Mouse (Mus musculus): Measurements from ENCODE around the gene Pilrb2. TPM values are rescaled to one million over a fixed set of nuclear protein-coding genes. Genes with fewer than 3 reads are reported as not detected.

Gene Pilrb2
- polyA plus RNA-seq (2012; rRNA removed), result 1.2 and 2.3 TPM in 2 replicates

DNA sequence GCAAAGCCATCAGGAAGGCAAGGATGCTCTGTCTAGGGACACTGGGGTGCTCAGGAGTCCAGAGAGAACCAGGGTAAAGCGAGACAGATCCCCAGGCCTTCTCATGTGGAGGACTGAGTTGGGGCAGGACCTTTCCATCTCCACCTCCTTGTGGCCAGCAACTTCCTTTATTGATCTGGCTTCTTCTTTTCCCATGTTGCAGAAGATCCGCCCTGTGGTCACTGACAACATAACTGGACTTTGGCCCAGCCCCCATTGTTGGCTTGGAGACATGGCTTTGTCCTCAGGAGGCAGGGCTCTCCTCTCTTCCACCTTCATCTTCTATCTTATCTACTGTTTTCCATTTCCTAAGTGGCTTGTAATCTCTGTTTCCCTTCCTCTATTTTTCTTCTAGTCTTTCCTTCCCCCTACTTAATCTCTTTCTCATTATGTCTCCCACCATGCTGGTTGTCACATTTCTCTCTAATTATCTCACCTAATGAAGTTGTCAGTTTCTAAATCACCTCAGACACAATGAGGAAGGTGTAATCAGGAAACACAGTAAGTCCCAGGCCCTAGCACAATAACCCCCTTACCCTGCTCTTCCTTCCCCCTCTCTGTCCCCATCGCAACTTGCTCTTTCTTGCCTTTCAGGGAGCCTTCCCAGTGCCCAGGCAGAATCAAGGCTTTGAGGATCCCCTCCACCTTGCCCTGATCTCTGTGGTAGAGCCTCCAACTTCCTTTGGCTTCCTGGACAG, at the start of gene Pilrb2:
Gene Pilrb2 (minus strand): TSS at position 172 of the 737 bp plus-strand sequence.

DNA sequence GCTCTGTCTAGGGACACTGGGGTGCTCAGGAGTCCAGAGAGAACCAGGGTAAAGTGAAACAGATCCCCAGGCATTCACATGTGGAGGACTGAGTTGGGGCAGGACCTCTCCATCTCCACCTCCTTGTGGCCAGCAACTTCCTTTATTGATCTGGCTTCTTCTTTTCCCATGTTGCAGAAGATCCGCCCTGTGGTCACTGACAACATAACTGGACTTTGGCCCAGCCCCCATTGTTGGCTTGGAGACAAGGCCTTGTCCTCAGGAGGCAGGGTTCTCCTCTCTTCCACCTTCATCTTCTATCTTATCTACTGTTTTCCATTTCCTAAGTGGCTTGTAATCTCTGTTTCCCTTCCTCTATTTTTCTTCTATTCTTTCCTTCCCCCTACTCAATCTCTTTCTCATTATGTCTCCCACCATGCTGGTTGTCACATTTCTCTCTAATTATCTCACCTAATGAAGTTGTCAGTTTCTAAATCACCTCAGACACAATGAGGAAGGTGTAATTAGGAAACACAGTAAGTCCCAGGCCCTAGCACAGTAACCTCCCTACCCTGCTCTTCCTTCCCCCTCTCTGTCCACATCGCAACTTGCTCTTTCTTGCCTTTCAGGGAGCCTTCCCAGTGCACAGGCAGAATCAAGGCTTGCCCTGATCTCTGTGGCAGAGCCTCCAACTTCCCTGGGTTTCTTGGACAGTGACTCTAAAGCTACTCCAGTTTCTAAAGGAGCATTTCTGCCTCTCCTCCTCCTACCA, 13.5 kb downstream of the Pilrb2 start, which contains the start of gene Pilrb1:
Gene Pilrb1 (minus strand): TSS at position 147 of the 751 bp plus-strand sequence.

DNA sequence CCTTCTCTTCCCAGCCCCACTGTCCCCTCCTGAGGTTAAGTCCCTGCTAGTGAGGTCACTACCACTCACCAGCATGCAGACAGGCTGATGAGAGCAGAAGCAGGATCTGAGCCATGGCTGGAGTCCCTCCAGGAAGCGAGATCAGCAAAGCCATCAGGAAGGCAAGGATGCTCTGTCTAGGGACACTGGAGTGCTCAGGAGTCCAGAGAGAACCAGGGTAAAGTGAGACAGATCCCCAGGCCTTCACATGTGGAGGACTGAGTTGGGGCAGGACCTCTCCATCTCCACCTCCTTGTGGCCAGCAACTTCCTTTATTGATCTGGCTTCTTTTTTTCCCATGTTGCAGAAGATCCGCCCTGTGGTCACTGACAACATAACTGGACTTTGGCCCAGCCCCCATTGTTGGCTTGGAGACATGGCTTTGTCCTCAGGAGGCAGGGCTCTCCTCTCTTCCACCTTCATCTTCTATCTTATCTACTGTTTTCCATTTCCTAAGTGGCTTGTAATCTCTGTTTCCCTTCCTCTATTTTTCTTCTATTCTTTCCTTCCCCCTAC, 35.6 kb downstream of the Pilrb2 start, which contains the start of gene Pilra:
Gene Pilra (minus strand): TSS at position 316 of the 555 bp plus-strand sequence.

Other genes starting within 250 kb of the Pilrb2 start
- 0.01 and 0.02 TPM in 2 replicates for gene Fbxo24, start 242.8 kb downstream of the Pilrb2 start, polyA plus RNA-seq (2012; rRNA removed)
- gene Lrch4, start 242.7 kb downstream of the Pilrb2 start, polyA plus RNA-seq (2012; rRNA removed), result 10.5 and 14.1 TPM in 2 replicates
- gene Gm20605, start 242.6 kb downstream of the Pilrb2 start, polyA plus RNA-seq (2012; rRNA removed), result 5.4 and 5.8 TPM in 2 replicates
- 12.0 and 14.2 TPM in 2 replicates for gene Sap25, start 230.5 kb downstream of the Pilrb2 start, polyA plus RNA-seq (2012; rRNA removed)
- 0.01 TPM in 1 of 2 replicates, not detected in the other for gene Irs3, start 226.1 kb downstream of the Pilrb2 start, polyA plus RNA-seq (2012; rRNA removed)
- 18.0 and 21.6 TPM in 2 replicates for gene Agfg2, start 187.1 kb downstream of the Pilrb2 start, polyA plus RNA-seq (2012; rRNA removed)
- 0.68 and 0.90 TPM in 2 replicates for gene Nyap1, start 130.2 kb downstream of the Pilrb2 start, polyA plus RNA-seq (2012; rRNA removed)
- 17.5 and 22.9 TPM in 2 replicates for gene Tsc22d4, start 126.1 kb downstream of the Pilrb2 start, polyA plus RNA-seq (2012; rRNA removed)
- gene Ppp1r35, start 93.0 kb downstream of the Pilrb2 start, polyA plus RNA-seq (2012; rRNA removed), result 19.0 and 23.1 TPM in 2 replicates
- 12.9 and 13.7 TPM in 2 replicates for gene Mepce, start 84.2 kb downstream of the Pilrb2 start, polyA plus RNA-seq (2012; rRNA removed)
- 3.0 and 3.4 TPM in 2 replicates for gene Zcwpw1, start 84.0 kb downstream of the Pilrb2 start, polyA plus RNA-seq (2012; rRNA removed)
- gene Pilra, start 35.5 kb downstream of the Pilrb2 start, polyA plus RNA-seq (2012; rRNA removed), result 1.1 and 1.7 TPM in 2 replicates
- 2.3 and 3.3 TPM in 2 replicates for gene Pilrb1, start 13.7 kb downstream of the Pilrb2 start, polyA plus RNA-seq (2012; rRNA removed)
- 0.98 and 1.0 TPM in 2 replicates for gene Cyp3a13, start 49.8 kb upstream of the Pilrb2 start, polyA plus RNA-seq (2012; rRNA removed)
- gene Gjc3, start 91.3 kb upstream of the Pilrb2 start, polyA plus RNA-seq (2012; rRNA removed), result 0.01 TPM in 2 replicates
- 2.0 and 2.4 TPM in 2 replicates for gene Azgp1, start 109.7 kb upstream of the Pilrb2 start, polyA plus RNA-seq (2012; rRNA removed)
- not detected in 2 replicates for gene Smok3a, start 149.4 kb upstream of the Pilrb2 start, polyA plus RNA-seq (2012; rRNA removed)
- not detected in 2 replicates for gene Smok3b, start 149.6 kb upstream of the Pilrb2 start, polyA plus RNA-seq (2012; rRNA removed)
- gene Smok3c, start 181.4 kb upstream of the Pilrb2 start, polyA plus RNA-seq (2012; rRNA removed), result not detected in 2 replicates
- gene Zkscan1, start 213.3 kb upstream of the Pilrb2 start, polyA plus RNA-seq (2012; rRNA removed), result 2.4 and 2.7 TPM in 2 replicates
- gene Zscan21, start 245.1 kb upstream of the Pilrb2 start, polyA plus RNA-seq (2012; rRNA removed), result 8.4 and 8.6 TPM in 2 replicates

Data from liver, embryonic 14 days (tissue).